Mouse (Mus musculus) liver, postnatal 0 days (tissue): Measurements from ENCODE around the gene Irak3. TPM values are rescaled to one million over a fixed set of nuclear protein-coding genes. Genes with fewer than 3 reads are reported as not detected.
A peak's percentile ranks its signal among the peaks of the same experiment; 100 is the strongest.

Source experiments
- ATAC-seq: fragments of 200-750 bp; cut with Nextera tagmentation; 2 replicates; pipeline ENCODE4 v1.8.0; 2017; ENCODE audit warnings: mild to moderate bottlenecking, moderate library complexity
- DNase-seq: peaks from one replicate; pipeline ENCODE4 v3.0.0-alpha.2; 2016
- H3K27ac ChIP-seq: fragments of 300-500 bp; sonication (generic); 2 replicates; pipeline ENCODE4 v1.5.1; 2014; ENCODE audit warnings: antibody characterized with exemption, moderate library complexity, mild to moderate bottlenecking, low read depth
- H3K27me3 ChIP-seq: fragments of 300-500 bp; sonication (generic); 2 replicates; pipeline ENCODE4 v1.6.1; 2014; ENCODE audit warnings: low read length, control low read depth, mixed read lengths; ENCODE audit not compliant: insufficient read depth
- H3K36me3 ChIP-seq: fragments of 300-500 bp; sonication (generic); replicated peaks from 2 replicates; pipeline ENCODE4 v1.6.1; 2014; ENCODE audit warnings: mild to moderate bottlenecking, control low read depth, low read length, moderate library complexity, mixed read lengths; ENCODE audit not compliant: insufficient read depth
- H3K4me1 ChIP-seq: fragments of 300-500 bp; sonication (generic); 2 replicates; pipeline ENCODE4 v1.6.1; 2014; ENCODE audit warnings: antibody characterized with exemption, mild to moderate bottlenecking, control low read depth; ENCODE audit not compliant: insufficient read depth
- H3K4me2 ChIP-seq: fragments of 300-500 bp; sonication (generic); 2 replicates; pipeline ENCODE4 v1.6.1; 2014; ENCODE audit warnings: low read depth, mild to moderate bottlenecking, low read length, moderate library complexity, mixed read lengths
- H3K4me3 ChIP-seq: fragments of 300-500 bp; sonication (generic); 2 replicates; pipeline ENCODE4 v1.5.1; 2014; ENCODE audit warnings: low read depth, low read length
- H3K9ac ChIP-seq: fragments of 300-500 bp; sonication (generic); replicated peaks from 2 replicates; pipeline ENCODE4 v1.6.1; 2014; ENCODE audit warnings: mild to moderate bottlenecking, moderate library complexity
- H3K9me3 ChIP-seq: fragments of 300-500 bp; sonication (generic); 2 replicates; pipeline ENCODE4 v1.6.1; 2016; ENCODE audit warnings: mild to moderate bottlenecking, control low read depth, low read length, mixed read lengths
- CTCF ChIP-seq: sonication (generic); IDR thresholded peaks from 2 replicates; pipeline ENCODE4 v1.5.1; 2016; ENCODE audit warnings: antibody characterized with exemption, low read depth
- EP300 ChIP-seq: IDR thresholded peaks from 2 replicates; pipeline ENCODE4 v1.6.1; 2016; ENCODE audit warnings: antibody characterized with exemption, low read depth, mild to moderate bottlenecking
- WGBS: fragments of 180-500 bp; shearing (Covaris S2); extraction: QIAGEN DNeasy Blood & Tissue Kit; methylation state at CpG from one replicate; pipeline ENCODE4 v1.1.7; 2014; ENCODE audit not compliant: insufficient replicate concordance; 5-methylcytosine and 5-hydroxymethylcytosine counted together
- polyA plus RNA-seq: library from polyadenylated mRNA; unstranded; fragments of >200 nt; fragmentation: Nextera tagmentation; extraction: Ambion mirVana; gene quantifications from 2 replicates; pipeline ENCODE4 v1.2.1, GENCODE M21; 2015

Irak3 gene
- polyA plus RNA-seq, 1 experiment from 2014 or later, result 1.5 TPM

DNA sequence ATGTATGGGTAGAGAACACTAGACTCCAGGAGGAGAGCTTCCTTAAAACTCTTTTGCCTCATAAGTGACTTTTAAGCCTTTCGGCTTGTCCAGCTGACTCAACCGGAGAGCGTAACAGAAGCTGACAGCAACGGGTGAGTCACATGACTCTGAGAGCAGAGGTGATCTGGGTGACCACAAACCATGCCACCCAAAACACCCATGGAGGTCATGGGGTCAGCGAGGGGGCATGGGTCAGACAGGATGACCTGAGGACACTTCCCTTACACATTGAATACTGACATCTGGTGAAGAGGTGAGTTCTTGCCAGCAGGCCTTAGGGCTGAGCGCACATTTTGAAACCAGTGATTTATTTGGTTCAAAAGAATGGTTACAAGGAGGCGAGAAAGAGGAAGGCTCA, 50.3 kb downstream of the Irak3 start:
- DNase-seq (no peak), ATAC-seq (no peak)
- H3K36me3 ChIP-seq, result no peaks in the 10 kb centered on the region
- 82% methylated on average over 7 of the region's 7 CpGs for WGBS
- no peak overlapping the region for H3K9ac ChIP-seq
- no peaks in the 10 kb centered on the region for H3K9me3 ChIP-seq
- no peaks in the 10 kb centered on the region for H3K4me1 ChIP-seq
- no peak overlapping the region for H3K4me3 ChIP-seq
- TF ChIP-seq CTCF (no peak), EP300 (no peak)
- H3K4me2 ChIP-seq, result no peak overlapping the region
- H3K27ac ChIP-seq, result no peak overlapping the region
- H3K27me3 ChIP-seq, result no peaks in the 10 kb centered on the region

DNA sequence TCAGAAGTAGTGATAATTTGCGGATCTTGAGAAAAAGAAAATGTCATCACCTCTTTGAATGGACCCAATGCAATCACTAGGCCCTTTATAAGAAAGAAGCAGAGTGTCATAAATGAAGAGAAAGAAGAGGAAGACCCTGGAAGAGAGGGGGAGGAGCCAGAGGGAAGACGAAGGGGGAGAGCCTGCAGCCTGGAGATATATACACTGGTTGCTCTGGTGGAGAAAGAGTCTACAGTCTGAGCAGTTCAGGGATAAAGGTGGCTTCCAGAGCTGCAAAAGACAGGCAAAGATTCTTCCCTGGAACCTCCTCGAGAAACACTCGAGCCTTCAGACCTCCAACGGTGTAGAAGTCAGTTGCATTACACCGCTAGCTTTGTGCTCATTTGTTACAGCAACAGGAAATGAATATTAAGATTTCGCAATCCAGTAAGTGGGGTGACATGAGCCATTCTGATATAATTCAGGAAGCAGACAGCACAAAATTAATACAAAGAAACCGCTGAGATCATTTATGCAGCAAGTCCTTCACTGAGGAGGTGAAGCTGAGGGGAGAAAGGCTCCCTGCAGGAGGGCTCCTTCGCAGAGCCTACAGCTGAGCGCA, 60.9 kb downstream of the Irak3 start:
- Histone ChIP-seq H3K9me3 (no peaks in the 10 kb centered on the region; the same call in 1 of the 2 replicates), H3K9ac (no peak overlapping the region), H3K36me3 (no peaks in the 10 kb centered on the region), H3K27me3 (no peaks in the 10 kb centered on the region), H3K4me2 (0 out of 2 replicates have a peak overlapping the region, but pooled peaks have one; percentile 33), H3K4me1 (peaks cover 4% of the 10 kb centered on the region; the same call in 1 of the 2 replicates), H3K4me3 (no peak overlapping the region), H3K27ac (0 out of 2 replicates have a peak overlapping the region, but pooled peaks have one; percentile 9)
- DNase-seq (no peak), ATAC-seq (no peak)
- WGBS, result 31% methylated on average over 10 of the region's 10 CpGs
- no peak for TF ChIP-seq EP300

DNA sequence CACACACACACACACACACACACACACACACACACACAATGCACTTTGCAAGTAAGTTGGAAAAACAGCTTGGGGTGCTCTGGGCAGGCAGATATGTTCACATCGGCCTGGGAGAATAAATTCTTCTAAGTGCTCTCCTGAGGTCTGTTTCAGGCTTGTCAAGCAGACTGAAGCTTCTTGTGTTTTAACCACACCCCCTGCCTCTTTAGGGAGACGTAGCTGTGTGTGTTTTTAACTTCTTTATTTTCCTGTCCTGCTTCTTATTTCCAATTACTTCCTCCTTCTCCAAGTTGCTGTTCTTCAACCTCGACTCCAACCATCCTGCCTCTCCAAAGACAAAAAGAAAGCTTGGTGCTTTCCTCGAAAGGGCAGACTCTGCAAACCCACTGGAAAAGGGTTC, 61.7 kb downstream of the Irak3 start:
- no peak overlapping the region for H3K4me3 ChIP-seq
- TF ChIP-seq CTCF, result no peak
- H3K4me2 ChIP-seq, result no peak overlapping the region
- H3K27ac ChIP-seq, result no peak overlapping the region
- no peak for ATAC-seq
- no peaks in the 10 kb centered on the region for H3K36me3 ChIP-seq
- H3K4me1 ChIP-seq, result peaks cover 4% of the 10 kb centered on the region; the same call in 1 of the 2 replicates
- DNase-seq, result no peak
- WGBS, result 38% methylated on average over 4 of the region's 4 CpGs
- H3K9me3 ChIP-seq, result no peaks in the 10 kb centered on the region; the same call in 1 of the 2 replicates
- H3K27me3 ChIP-seq, result no peaks in the 10 kb centered on the region
- H3K9ac ChIP-seq, result no peak overlapping the region

DNA sequence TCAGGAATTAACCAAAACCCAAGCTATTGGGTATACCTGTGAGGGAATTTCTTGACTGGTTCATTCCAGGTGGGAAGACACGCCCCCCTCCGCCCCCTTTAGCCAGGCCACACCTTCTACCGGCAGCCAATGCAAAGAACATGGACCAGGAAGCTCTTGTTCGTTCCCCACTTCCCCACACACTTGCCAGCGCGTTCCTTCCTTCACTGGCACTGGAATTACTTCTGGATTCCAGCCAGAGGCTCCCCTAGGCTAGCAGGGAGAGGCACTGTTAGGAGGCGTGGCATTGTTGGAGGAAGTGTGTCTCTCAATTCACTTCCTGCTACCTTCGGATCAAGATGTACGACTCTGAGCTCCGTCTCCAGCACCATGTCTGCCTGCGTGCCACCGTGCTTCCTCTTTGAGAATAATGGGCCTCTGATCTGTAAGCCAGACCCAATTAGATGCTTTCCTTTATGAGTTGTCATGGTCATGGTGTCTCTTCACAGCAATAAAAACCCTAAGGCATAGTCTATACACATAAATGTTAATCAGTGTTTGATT, 65.8 kb downstream of the Irak3 start:
- DNase-seq, result no peak
- Histone ChIP-seq H3K4me3 (no peak overlapping the region), H3K4me1 (no peaks in the 10 kb centered on the region), H3K36me3 (no peaks in the 10 kb centered on the region), H3K9me3 (no peaks in the 10 kb centered on the region), H3K27ac (no peak overlapping the region), H3K27me3 (no peaks in the 10 kb centered on the region), H3K4me2 (no peak overlapping the region), H3K9ac (no peak overlapping the region)
- WGBS, result 64% methylated on average over 12 of the region's 12 CpGs
- no peak for TF ChIP-seq EP300
- peak; percentile 35; the same call in 1 of the 2 replicates for ATAC-seq

DNA sequence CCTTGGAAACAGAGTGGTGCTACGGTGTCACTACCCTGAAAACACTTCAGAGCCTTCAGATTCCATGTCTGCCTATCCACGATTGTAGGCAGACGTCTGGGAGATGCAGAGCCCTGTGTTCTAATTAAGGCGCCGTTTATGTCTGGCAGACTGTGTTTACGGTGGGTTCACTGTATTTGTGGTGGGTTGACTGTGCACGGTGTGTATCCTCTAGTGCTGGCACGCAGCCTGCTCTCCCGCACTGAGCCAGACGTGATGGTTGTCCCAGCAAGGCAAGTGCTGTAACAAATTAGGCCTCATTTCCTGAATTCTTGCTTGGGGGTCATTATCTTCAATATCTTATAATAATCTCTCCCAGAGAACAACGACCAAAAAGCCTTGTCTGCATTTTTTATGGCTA, 68.2 kb downstream of the Irak3 start:
- Histone ChIP-seq H3K36me3 (no peaks in the 10 kb centered on the region), H3K27me3 (no peaks in the 10 kb centered on the region), H3K4me1 (no peaks in the 10 kb centered on the region), H3K9me3 (no peaks in the 10 kb centered on the region), H3K4me3 (no peak overlapping the region), H3K9ac (no peak overlapping the region), H3K4me2 (no peak overlapping the region), H3K27ac (no peak overlapping the region)
- 74% methylated on average over 11 of the region's 11 CpGs for WGBS
- TF ChIP-seq EP300, result no peak
- TF ChIP-seq CTCF, result no peak
- ATAC-seq (no peak), DNase-seq (no peak)

DNA sequence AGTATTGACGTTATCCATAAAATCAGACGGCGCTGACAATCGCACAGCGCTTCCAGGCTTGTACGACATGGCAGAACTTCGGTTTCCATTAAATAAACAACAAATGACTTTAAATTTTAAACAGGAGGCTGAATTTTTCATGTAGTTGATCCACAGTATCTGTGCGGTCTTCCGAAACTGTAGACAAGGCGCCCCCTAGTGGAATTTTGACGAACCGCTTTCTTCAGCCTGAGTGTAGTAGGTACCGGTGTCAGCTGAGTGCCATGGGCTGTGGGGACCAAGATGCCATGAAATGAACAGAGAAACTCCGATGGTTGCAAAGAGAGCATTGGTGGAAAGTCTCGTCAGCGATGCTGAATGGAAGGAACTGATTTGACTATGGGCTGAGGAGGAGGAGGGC, 71.3 kb downstream of the Irak3 start:
- no peaks in the 10 kb centered on the region for H3K36me3 ChIP-seq
- TF ChIP-seq EP300 (no peak), CTCF (peak; percentile 67)
- no peak overlapping the region for H3K4me2 ChIP-seq
- H3K27me3 ChIP-seq, result no peaks in the 10 kb centered on the region
- H3K9ac ChIP-seq, result no peak overlapping the region
- H3K27ac ChIP-seq, result no peak overlapping the region
- no peaks in the 10 kb centered on the region for H3K4me1 ChIP-seq
- 58% methylated on average over 16 of the region's 16 CpGs for WGBS
- DNase-seq (peak; percentile 63), ATAC-seq (no peak)
- H3K4me3 ChIP-seq, result no peak overlapping the region
- H3K9me3 ChIP-seq, result no peaks in the 10 kb centered on the region
